Mouse (Mus musculus) limb, embryonic 13.5 days (tissue): ENCODE results near the gene Grpel1. TPM values are rescaled to one million over a fixed set of nuclear protein-coding genes. Genes with fewer than 3 reads are reported as not detected.

Source experiments
- ATAC-seq: fragments of 200-750 bp; cut with Nextera tagmentation; 2 replicates; pipeline ENCODE4 v1.8.0; 2017; ENCODE audit warnings: low read depth, moderate number of reproducible peaks, moderate TSS enrichment; ENCODE audit not compliant: low FRiP score
- H3K27ac ChIP-seq: fragments of 300-500 bp; sonication (generic); 2 replicates; pipeline ENCODE4 v1.5.1; 2015; ENCODE audit warnings: inconsistent platforms, mild to moderate bottlenecking, moderate library complexity
- H3K27me3 ChIP-seq: fragments of 300-500 bp; sonication (generic); 2 replicates; pipeline ENCODE4 v1.6.1; 2015; ENCODE audit warnings: mild to moderate bottlenecking, inconsistent platforms
- H3K36me3 ChIP-seq: fragments of 300-500 bp; sonication (generic); 2 replicates; pipeline ENCODE4 v1.6.1; 2015; ENCODE audit warnings: inconsistent platforms, mild to moderate bottlenecking, moderate library complexity
- H3K4me1 ChIP-seq: fragments of 300-500 bp; sonication (generic); 2 replicates; pipeline ENCODE4 v1.6.1; 2015; ENCODE audit warnings: inconsistent platforms
- H3K4me2 ChIP-seq: fragments of 300-500 bp; sonication (generic); replicated peaks from 2 replicates; pipeline ENCODE4 v1.6.1; 2015; ENCODE audit warnings: inconsistent platforms, mild to moderate bottlenecking, moderate library complexity
- H3K4me3 ChIP-seq: fragments of 300-500 bp; sonication (generic); 2 replicates; pipeline ENCODE4 v1.5.1; 2015; ENCODE audit warnings: moderate library complexity, mild to moderate bottlenecking, inconsistent platforms
- H3K9ac ChIP-seq: fragments of 300-500 bp; sonication (generic); 2 replicates; pipeline ENCODE4 v1.6.1; 2015; ENCODE audit warnings: mild to moderate bottlenecking, inconsistent platforms
- H3K9me3 ChIP-seq: fragments of 300-500 bp; sonication (generic); 2 replicates; pipeline ENCODE4 v1.6.1; 2016; ENCODE audit warnings: inconsistent platforms
- WGBS: fragments of 180-500 bp; shearing (Covaris S2); methylation state at CpG from one replicate; pipeline ENCODE4 v1.1.7; 2015; 5-methylcytosine and 5-hydroxymethylcytosine counted together
- polyA plus RNA-seq: library from polyadenylated mRNA; unstranded; fragments of >200 nt; fragmentation: Nextera tagmentation; extraction: Ambion mirVana; gene quantifications from 2 replicates; pipeline ENCODE4 v1.2.1, GENCODE M21; 2015

The Grpel1 gene
- polyA plus RNA-seq, 1 experiment from 2014 or later = 50.0 TPM

DNA sequence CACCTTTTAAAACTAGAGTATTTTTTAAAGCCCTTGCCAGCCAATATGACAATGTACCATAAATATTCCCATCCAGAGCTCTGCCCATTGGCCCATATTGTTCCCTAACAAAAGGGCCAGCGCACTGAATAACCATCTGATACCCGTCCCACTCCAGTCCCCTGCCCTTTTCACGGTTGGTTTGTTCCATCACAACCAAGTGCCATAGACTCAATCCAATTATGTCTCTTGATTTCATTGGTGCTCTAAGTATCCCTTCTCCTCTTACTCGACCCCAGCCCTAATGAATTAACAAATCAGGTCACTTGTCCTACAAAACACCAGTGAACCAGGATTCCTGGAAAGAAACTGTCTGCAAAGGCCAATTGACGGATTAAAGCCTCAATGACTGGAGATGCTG is 1.4 kb upstream of the Grpel1 start:
- Histone ChIP-seq H3K4me3 (no peak overlapping the region), H3K27ac (no peak overlapping the region), H3K4me1 (peaks cover 18% of the 10 kb centered on the region), H3K36me3 (0 out of 2 replicates have a peak, but pooled peaks cover 3% of the 10 kb centered on the region), H3K9ac (no peak overlapping the region), H3K9me3 (no peaks in the 10 kb centered on the region), H3K27me3 (no peaks in the 10 kb centered on the region), H3K4me2 (no peak overlapping the region)
- ATAC-seq = no peak
- 52% methylated on average over 5 of the region's 5 CpGs for whole genome bisulfite sequencing

DNA sequence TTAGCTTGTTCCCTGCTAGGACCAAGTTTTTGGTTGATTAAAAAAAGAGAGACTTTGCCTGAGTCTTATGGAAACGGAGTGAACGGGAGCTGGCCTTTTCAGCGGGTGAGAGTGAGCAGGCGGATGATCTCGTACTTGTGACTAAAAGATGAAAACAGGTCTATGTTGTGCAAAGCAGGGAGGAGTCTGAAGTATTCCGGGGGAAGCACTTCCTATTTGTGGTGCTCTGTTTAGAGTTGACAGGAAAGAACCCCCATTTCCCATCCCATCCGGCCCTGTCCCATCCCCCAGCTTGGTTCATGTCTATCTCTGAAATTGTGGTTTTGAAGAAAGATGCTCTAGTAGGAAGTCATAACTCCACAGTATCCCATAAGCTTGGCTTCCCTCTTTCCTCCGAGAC is 1.1 kb downstream of the Grpel1 start:
- Histone ChIP-seq H3K4me3 (peak overlapping the region; percentile 99), H3K4me1 (peaks cover 18% of the 10 kb centered on the region), H3K36me3 (peaks cover 28% of the 10 kb centered on the region), H3K27me3 (no peaks in the 10 kb centered on the region), H3K9me3 (no peaks in the 10 kb centered on the region), H3K4me2 (peak overlapping the region; percentile 99), H3K27ac (no peak overlapping the region), H3K9ac (peak overlapping the region; percentile 91)
- no peak for ATAC-seq
- 33% methylated on average over 8 of the region's 8 CpGs for WGBS

DNA sequence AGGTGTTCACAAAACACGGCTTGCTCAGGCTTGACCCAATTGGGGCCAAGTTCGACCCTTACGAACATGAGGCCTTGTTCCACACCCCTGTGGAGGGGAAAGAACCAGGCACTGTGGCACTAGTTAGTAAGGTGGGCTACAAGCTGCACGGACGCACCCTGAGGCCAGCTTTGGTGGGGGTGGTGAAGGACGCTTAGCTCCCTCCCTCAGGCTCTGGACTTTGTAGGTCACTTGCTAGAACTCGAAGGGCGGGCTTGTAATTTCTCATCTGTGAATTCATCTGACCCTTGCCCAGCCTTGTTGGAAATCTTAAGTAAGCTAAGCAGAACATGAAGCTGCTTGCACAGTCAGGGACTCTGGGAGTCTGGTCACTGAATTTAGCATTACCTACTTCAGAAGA is 6.4 kb downstream of the Grpel1 start:
- no peak for ATAC-seq
- Histone ChIP-seq H3K4me1 (peaks cover 4% of the 10 kb centered on the region), H3K9ac (no peak overlapping the region), H3K27ac (no peak overlapping the region), H3K36me3 (peaks cover 71% of the 10 kb centered on the region), H3K9me3 (no peaks in the 10 kb centered on the region), H3K27me3 (no peaks in the 10 kb centered on the region), H3K4me2 (no peak overlapping the region), H3K4me3 (no peak overlapping the region)
- 95% methylated on average over 8 of the region's 8 CpGs for WGBS

DNA sequence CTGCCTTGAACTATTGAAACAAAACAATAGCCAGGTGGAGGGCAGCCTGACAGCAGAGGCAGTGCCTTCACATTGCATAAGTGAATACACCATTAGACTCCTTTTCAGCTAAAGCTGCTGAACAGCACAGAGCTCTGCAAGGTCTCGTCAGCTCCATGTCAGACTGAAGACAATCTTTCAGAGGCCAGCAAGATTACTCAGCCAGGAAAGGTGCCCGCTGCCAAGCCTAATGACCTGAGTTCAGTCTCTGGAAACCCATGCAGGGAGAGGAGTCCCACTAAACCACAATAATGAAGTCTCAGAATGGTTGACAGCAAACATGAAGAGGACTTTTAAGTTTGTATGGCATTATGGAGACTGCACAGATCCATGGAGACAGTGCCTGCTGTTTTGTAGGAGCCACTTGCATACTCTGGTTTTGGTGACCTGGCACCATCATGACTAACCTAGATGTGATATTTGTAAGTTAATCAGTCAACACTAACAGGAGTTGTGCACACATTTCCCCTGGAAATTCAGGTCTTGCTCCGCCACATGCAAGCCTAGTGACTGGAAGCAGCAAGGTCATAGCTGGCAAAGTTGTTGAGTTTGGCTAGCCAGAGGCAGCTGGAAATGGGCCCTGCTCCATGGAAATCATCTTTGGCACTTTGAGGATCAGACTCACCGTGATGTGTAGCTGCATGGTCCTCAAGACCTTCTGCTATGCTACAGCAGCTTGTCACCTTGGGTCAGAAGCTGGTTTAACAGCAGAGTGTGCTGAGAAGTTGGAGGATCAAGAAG is 8.3 kb downstream of the Grpel1 start:
- H3K9me3 ChIP-seq = no peaks in the 10 kb centered on the region
- H3K4me2 ChIP-seq = no peak overlapping the region
- 89% methylated on average over 4 of the region's 4 CpGs for WGBS
- no peaks in the 10 kb centered on the region for H3K27me3 ChIP-seq
- no peak overlapping the region for H3K27ac ChIP-seq
- no peaks in the 10 kb centered on the region for H3K4me1 ChIP-seq
- no peak for ATAC-seq
- no peak overlapping the region for H3K4me3 ChIP-seq
- H3K9ac ChIP-seq = no peak overlapping the region
- H3K36me3 ChIP-seq = peaks cover 79% of the 10 kb centered on the region

DNA sequence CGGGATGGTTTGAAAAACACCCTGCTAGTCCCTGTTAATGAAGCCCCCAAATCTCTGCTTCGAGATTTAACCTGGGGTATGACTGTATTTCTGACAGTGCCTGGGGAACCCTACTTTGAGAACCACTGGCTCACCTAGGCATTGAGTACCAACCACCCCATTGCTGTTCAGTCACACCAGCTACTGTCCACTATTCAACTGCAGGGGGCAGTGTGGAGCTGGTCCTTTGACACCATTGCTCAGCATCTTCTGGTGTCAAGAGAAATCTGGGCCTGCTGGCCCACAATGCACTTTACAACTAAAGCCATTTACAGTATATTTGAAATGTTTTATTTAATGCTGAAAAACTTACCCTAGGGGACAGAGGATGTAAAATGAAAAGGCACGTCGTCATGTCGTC is 9.5 kb downstream of the Grpel1 start:
- Histone ChIP-seq H3K9me3 (no peaks in the 10 kb centered on the region), H3K4me1 (no peaks in the 10 kb centered on the region), H3K4me3 (no peak overlapping the region), H3K27ac (no peak overlapping the region), H3K4me2 (no peak overlapping the region), H3K36me3 (peaks cover 67% of the 10 kb centered on the region), H3K27me3 (no peaks in the 10 kb centered on the region), H3K9ac (no peak overlapping the region)
- 84% methylated on average over 5 of the region's 5 CpGs for WGBS
- ATAC-seq = no peak; the same call in 1 of the 2 replicates

DNA sequence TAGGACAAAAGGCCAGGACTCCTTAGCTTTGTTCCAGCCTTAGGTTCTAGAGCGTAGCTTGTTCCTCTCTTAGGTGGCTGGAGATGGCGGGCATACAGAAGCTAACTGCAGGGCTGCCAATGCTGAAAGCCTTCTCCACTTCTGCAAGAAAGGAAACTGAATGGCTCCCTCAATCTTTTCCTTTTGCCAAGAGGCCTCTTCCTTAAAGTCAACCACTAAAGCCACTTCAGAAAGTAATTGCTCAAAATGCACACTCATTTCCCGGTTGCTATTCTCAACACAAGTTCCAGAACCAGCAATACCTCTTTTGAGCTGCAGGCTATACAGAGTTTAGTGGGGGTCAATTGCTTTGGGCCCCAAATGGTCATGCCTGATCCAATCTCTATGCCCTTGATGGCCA is 12.7 kb downstream of the Grpel1 start:
- no peak for ATAC-seq
- Histone ChIP-seq H3K36me3 (peaks cover 40% of the 10 kb centered on the region), H3K4me1 (peaks cover 11% of the 10 kb centered on the region), H3K9me3 (no peaks in the 10 kb centered on the region), H3K4me2 (no peak overlapping the region), H3K9ac (no peak overlapping the region), H3K4me3 (no peak overlapping the region), H3K27me3 (no peaks in the 10 kb centered on the region), H3K27ac (no peak overlapping the region)
- 82% methylated on average over 3 of the region's 3 CpGs for WGBS

DNA sequence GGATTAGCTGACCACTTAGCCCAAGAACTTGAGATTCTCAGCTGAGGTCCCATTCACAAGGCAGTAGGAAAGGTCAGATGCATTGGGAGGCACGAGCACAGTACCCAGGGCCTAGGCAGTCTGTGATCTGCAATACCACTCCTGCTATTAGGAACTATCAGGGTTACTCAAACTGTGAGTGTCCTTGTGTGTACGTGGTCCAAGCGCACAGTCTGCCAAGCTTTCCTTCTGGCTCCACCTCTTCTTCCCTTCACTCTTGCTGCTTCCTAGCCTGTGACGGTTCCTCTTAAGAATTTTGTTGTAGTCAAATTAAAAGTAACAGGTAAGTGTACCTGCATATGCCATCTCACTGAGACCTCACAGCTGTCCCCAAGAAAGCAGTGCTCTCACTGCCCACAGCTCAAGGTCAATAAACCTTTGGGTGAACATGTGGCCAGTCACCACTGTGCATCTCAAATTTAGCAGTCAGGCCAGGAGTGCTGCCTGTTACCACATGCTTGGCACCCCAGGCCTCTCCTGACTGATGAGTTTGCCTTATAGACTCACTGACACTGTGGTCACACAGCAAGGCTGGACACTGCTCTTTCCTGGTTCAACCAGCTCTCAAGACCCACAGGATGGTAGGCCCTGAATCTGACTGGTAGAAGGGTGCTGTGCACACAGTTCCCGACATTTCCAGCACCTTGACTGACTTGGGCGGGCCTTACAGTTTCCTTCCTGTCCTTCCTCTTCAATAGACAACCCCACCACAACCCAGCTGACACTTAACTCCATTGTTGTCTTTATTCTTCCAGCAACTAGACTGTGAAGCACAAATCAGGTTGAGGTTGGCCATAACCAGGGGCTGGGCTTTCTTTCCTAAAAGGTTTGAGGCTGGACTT is 14.0 kb downstream of the Grpel1 start:
- Histone ChIP-seq H3K36me3 (peaks cover 30% of the 10 kb centered on the region), H3K4me1 (peaks cover 20% of the 10 kb centered on the region), H3K4me3 (no peak overlapping the region), H3K27me3 (no peaks in the 10 kb centered on the region), H3K4me2 (no peak overlapping the region), H3K9me3 (no peaks in the 10 kb centered on the region), H3K27ac (no peak overlapping the region), H3K9ac (no peak overlapping the region)
- 94% methylated on average over 6 of the region's 6 CpGs for WGBS
- ATAC-seq = no peak

DNA sequence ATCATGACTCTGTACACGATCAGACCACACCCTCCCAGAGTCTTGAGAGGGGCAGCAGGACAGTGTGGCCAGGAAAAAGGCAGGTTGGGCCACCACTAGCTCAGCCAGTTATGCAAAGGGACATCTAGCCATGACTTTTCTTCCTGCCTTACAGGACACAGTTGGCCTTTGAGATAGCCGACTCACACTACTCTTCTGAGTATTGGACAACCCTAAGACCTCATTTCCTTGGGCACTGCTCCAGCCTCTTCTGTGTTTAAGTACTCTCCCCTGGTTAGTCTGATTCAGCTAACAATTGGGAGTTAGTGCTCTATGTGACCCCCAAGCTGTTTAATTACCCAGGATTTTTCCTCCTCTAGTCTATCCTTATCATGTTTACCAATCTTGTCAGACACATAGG is 14.9 kb downstream of the Grpel1 start:
- Histone ChIP-seq H3K27ac (no peak overlapping the region), H3K9ac (no peak overlapping the region), H3K4me2 (no peak overlapping the region), H3K4me1 (peaks cover 22% of the 10 kb centered on the region), H3K9me3 (no peaks in the 10 kb centered on the region), H3K4me3 (no peak overlapping the region), H3K36me3 (peaks cover 24% of the 10 kb centered on the region), H3K27me3 (peaks cover 2% of the 10 kb centered on the region; the same call in 1 of the 2 replicates)
- WGBS = 73% methylated on average over 2 of the region's 2 CpGs
- ATAC-seq = no peak

DNA sequence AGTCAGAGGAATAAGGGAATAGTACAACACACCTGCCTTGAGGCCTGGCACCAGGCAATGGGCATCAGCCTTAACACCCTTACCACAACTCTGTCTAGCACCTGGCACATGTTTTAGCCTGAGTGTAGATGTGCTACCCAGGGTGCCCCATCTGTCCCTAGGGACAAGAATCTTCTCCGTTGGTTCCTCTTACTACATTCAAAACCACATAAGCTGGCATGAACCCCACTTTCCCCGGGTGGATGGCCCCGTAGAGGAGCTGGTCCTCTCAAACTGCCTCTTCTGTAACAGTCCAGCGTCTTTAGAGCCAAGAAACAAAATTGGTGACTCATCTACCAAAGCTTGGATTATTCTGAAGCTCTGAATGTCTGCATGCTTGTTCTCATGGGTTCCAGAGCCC is 15.6 kb downstream of the Grpel1 start:
- no peak overlapping the region for H3K9ac ChIP-seq
- H3K4me2 ChIP-seq = no peak overlapping the region
- H3K4me1 ChIP-seq = peaks cover 27% of the 10 kb centered on the region
- H3K27me3 ChIP-seq = peaks cover 9% of the 10 kb centered on the region
- no peak overlapping the region for H3K4me3 ChIP-seq
- WGBS = 88% methylated on average over 4 of the region's 4 CpGs
- no peak overlapping the region for H3K27ac ChIP-seq
- no peaks in the 10 kb centered on the region for H3K9me3 ChIP-seq
- no peak for ATAC-seq
- peaks cover 20% of the 10 kb centered on the region for H3K36me3 ChIP-seq

DNA sequence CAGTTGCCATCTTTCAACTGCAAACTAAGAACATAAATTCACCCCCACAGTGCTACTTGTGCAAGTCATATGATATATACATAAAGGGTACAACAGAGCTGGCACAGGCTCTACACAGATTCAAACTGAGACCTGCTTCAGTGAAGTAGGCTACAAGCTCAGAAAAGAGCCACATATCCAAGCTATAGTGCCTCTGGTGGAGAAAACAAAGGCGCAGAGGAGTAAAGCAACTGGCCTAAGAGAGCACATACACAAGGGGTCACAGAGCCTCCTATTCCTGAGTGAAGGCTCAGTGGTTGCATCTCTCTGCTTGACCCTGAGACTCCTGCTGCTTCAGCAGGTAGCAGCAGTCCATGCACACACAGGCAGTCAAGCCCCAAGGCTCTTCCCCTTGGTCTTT is 16.3 kb downstream of the Grpel1 start:
- WGBS = 69% methylated on average over 1 of the region's 1 CpGs
- H3K9ac ChIP-seq = no peak overlapping the region
- H3K27me3 ChIP-seq = peaks cover 16% of the 10 kb centered on the region
- no peak overlapping the region for H3K4me3 ChIP-seq
- no peak for ATAC-seq
- H3K4me2 ChIP-seq = no peak overlapping the region
- H3K9me3 ChIP-seq = no peaks in the 10 kb centered on the region
- no peak overlapping the region for H3K27ac ChIP-seq
- H3K4me1 ChIP-seq = peaks cover 27% of the 10 kb centered on the region
- H3K36me3 ChIP-seq = peaks cover 14% of the 10 kb centered on the region

DNA sequence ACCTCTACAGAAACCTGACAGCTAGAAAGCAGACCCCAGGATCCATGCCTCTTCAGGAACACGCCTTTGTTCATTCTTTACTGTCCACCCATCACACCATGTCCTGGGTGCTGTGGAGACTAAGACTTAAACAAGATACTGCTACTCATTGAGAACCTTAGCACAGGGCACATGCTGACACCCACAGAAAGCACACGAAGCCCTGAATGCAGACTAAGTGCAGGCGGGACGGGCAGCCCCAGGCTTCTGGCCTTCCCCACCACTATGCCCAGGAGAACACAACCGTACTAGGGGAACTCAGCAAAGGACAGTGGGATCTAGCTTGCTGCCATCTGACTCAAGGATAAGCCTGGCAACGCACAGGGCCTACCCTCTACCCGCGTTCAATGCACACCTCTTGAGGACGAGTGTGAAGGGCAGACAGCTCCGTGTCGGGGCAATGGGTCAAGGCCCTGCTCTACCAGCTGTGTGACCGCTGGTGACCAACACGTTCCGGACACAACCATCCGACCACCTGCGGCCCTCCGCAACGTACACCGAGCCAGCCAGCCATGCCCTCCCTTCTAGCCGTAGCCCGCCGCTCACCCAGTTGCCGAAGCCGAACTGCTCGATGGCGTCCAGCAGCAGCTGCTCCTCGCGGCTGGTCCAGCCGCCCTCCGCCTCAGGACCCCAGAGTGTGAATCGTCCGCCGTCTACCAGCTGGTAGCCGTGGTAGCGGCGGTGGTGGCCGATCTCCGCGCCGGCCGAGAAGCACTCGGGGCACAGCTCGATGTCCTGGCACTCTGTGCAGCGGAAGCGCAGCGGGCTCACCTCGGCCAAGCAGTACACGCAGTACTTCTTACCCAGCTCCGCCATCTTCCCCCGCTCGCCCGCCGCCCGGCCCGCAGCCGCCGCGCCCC is 18.7 kb downstream of the Grpel1 start:
- peak; percentile 34; the same call in 1 of the 2 replicates for ATAC-seq
- H3K36me3 ChIP-seq = peaks cover 5% of the 10 kb centered on the region

More for the DNA sequence above, 18.7 kb downstream of the Grpel1 start:
- Histone ChIP-seq H3K27ac (peak overlapping the region; percentile 39; the same call in 1 of the 2 replicates), H3K9me3 (no peaks in the 10 kb centered on the region), H3K4me1 (peaks cover 27% of the 10 kb centered on the region), H3K4me3 (peak overlapping the region; percentile 90), H3K9ac (peak overlapping the region; percentile 92), H3K4me2 (peak overlapping the region; percentile 92), H3K27me3 (peaks cover 25% of the 10 kb centered on the region)
- 1% methylated on average over 51 of the region's 58 CpGs for WGBS
